Comparison of ENCODE assay signal across 9 mouse cellular contexts in genomic region chr9:119430311-119430710, GRCm38 (mm10). TPM values are rescaled to one million over a fixed set of nuclear protein-coding genes. Genes with fewer than 3 reads are reported as not detected.
DNase-seq lines count a peak whose midpoint lies in the region; ATAC-seq and TF ChIP-seq lines count a peak whose summit lies in the region.
"Had no signal": no experiment of that assay in that cellular context is flagged by ENCODE, and none has a peak within 500 bp of the region (broad histone marks: within the 10 kb centered on the region; RNA-seq: fewer than 3 reads in every experiment).

No protein-coding gene starts in this region.

- H3K36me3 ChIP-seq in intestine, embryonic 14.5 days (ENCODE audit: control insufficient read depth, insufficient read depth, low read length) = peaks cover 61% of the 10 kb centered on the region
- H3K36me3 ChIP-seq in midbrain, embryonic 10.5 days = peaks cover 95% of the 10 kb centered on the region
- peaks cover 7% of the 10 kb centered on the region for H3K36me3 ChIP-seq in small intestine, adult 2 months (ENCODE audit: control insufficient read depth, insufficient read depth, low read length)

- H3K4me2 ChIP-seq in intestine, embryonic 14.5 days (ENCODE audit: low read length) = no peak overlapping the region

- WGBS in intestine, embryonic 14.5 days = 48% methylated on average over 7 of the region's 7 CpGs
- WGBS in midbrain, embryonic 10.5 days = 62% methylated on average over 7 of the region's 7 CpGs
- WGBS in small intestine, adult 2 months = 39% methylated on average over 7 of the region's 7 CpGs

- H3K9me3 ChIP-seq in intestine, embryonic 14.5 days (ENCODE audit: control insufficient read depth, low read length) = no peaks in the 10 kb centered on the region
- no peaks in the 10 kb centered on the region for H3K9me3 ChIP-seq in midbrain, embryonic 10.5 days (replicated peaks)

- no peaks in the 10 kb centered on the region for H3K27me3 ChIP-seq in intestine, embryonic 14.5 days (replicated peaks; ENCODE audit: control insufficient read depth, insufficient read depth, low read length)
- H3K27me3 ChIP-seq in midbrain, embryonic 10.5 days (ENCODE audit: low read depth, poor library complexity, severe bottlenecking) = no peaks in the 10 kb centered on the region
- H3K27me3 ChIP-seq in small intestine, adult 2 months (ENCODE audit: control insufficient read depth, insufficient read depth, low read length) = no peaks in the 10 kb centered on the region

- TF ChIP-seq CTCF in small intestine, adult 2 months (IDR thresholded peaks at IDR 0.05; ENCODE audit: extremely low read depth, insufficient read length, insufficient replicate concordance, low read depth, low read length) = peak; percentile 75; the same call in 1 of the 2 replicates

- DNase-seq in ZHBTc4 (ENCODE audit: low read depth, low spot score) = peak; percentile 82
- DNase-seq in cerebellum, postnatal 36 days = peak; percentile 85
- peak; percentile 55 to 76 for DNase-seq in gastrocnemius, adult 8-10 months (ENCODE audit: low spot score in 2 of 2)
- DNase-seq in intestine, embryonic 14.5 days (ENCODE audit: low spot score) = peak; percentile 78
- peak; percentile 78 to 84 for DNase-seq in left cerebral cortex, postnatal 10 days (ENCODE audit: extremely low spot score in 1 of 2, low spot score in 2 of 2)
- DNase-seq in midbrain, embryonic 10.5 days (ENCODE audit: low spot score) = peak; percentile 70

- intact Hi-C loops in left cerebral cortex, postnatal 10 days (cut with DNase I) = no loop called here

- H3K9ac ChIP-seq in intestine, embryonic 14.5 days (ENCODE audit: low read length) = no peak overlapping the region

- no peak overlapping the region for H3K4me3 ChIP-seq in intestine, embryonic 14.5 days (ENCODE audit: low read depth, low read length)
- H3K4me3 ChIP-seq in midbrain, embryonic 10.5 days = no peak overlapping the region
- no peak overlapping the region for H3K4me3 ChIP-seq in small intestine, adult 2 months (ENCODE audit: low read depth, low read length)

- ATAC-seq in intestine, embryonic 14.5 days (replicated peaks; ENCODE audit: low FRiP score, low TSS enrichment, low read depth) = 0 out of 2 replicates have a peak, but pooled peaks have one; percentile 45
- ATAC-seq in inflammation-experienced regulatory T-cells, adult 6 months = no peak

- TF ChIP-seq POLR2A in small intestine, adult 2 months (IDR thresholded peaks at IDR 0.05; ENCODE audit: low read depth, low read length) = no peak

- no peak overlapping the region for H3K27ac ChIP-seq in intestine, embryonic 14.5 days (ENCODE audit: low read depth)
- H3K27ac ChIP-seq in midbrain, embryonic 10.5 days (replicated peaks) = no peak overlapping the region
- H3K27ac ChIP-seq in small intestine, adult 2 months (ENCODE audit: insufficient read depth, low read depth, low read length) = no peak overlapping the region
- H3K27ac ChIP-seq: macrophage had no signal

- H3K4me1 ChIP-seq in intestine, embryonic 14.5 days (replicated peaks; ENCODE audit: control insufficient read depth, insufficient read depth, low read length) = peaks cover 16% of the 10 kb centered on the region
- H3K4me1 ChIP-seq in midbrain, embryonic 10.5 days = peaks cover 4% of the 10 kb centered on the region
- H3K4me1 ChIP-seq in small intestine, adult 2 months (ENCODE audit: control insufficient read depth, insufficient read depth, insufficient read length, low read length) = peaks cover 15% of the 10 kb centered on the region

RNA-seq across cellular contexts. Expression of gene Exog, which starts 14.4 kb away (rescaled TPM):
- total RNA-seq in gastrocnemius, adult 8-10 months (2022) = 1 to 10 TPM; 1.4 to 1.8 (median 1.6) TPM
- 23.2 and 27.2 TPM in 2 replicates for polyA plus RNA-seq in intestine, embryonic 14.5 days (2014; fragmentation: Nextera tagmentation; extraction: Ambion mirVana)
- total RNA-seq in left cerebral cortex, postnatal 10 days (2021) = 10 to 100 TPM; 26.5 to 26.7 TPM
- 36.5 and 37.5 TPM in 2 replicates for polyA plus RNA-seq in midbrain, embryonic 10.5 days (2016; fragmentation: Nextera tagmentation; extraction: Ambion mirVana)
- 0.91 and 1.1 TPM in 2 replicates for polyA plus RNA-seq in small intestine, adult 2 months (2012; rRNA removed)
- 10 to 100 TPM; 11.1 to 12.1 (median 11.5) TPM for polyA plus RNA-seq in inflammation-experienced regulatory T-cells, adult 6 months (2017; shearing (Covaris generic))

RNA-seq across cellular contexts. Expression of gene Acvr2b, which starts 28.4 kb away (rescaled TPM):
- total RNA-seq in gastrocnemius, adult 8-10 months (2022) = 10 to 100 TPM; 17.1 to 18.9 (median 18.7) TPM
- 28.6 and 31.1 TPM in 2 replicates for polyA plus RNA-seq in intestine, embryonic 14.5 days (2014; fragmentation: Nextera tagmentation; extraction: Ambion mirVana)
- total RNA-seq in left cerebral cortex, postnatal 10 days (2021) = 10 to 100 TPM; 11.9 to 12.2 TPM
- 63.7 and 69.9 TPM in 2 replicates for polyA plus RNA-seq in midbrain, embryonic 10.5 days (2016; fragmentation: Nextera tagmentation; extraction: Ambion mirVana)
- 2.3 and 5.9 TPM in 2 replicates for polyA plus RNA-seq in small intestine, adult 2 months (2012; rRNA removed)
- not detected for polyA plus RNA-seq in inflammation-experienced regulatory T-cells, adult 6 months (2017; shearing (Covaris generic))
